Mouse (Mus musculus): ENCODE results near the gene Auts2.

Auts2 gene

GRCm38 (mm10) chr5:132083753-132084326, 459.3 kb downstream of the Auts2 start:
- DNase-seq (ENCODE audit: low spot score), result no peak

DNA sequence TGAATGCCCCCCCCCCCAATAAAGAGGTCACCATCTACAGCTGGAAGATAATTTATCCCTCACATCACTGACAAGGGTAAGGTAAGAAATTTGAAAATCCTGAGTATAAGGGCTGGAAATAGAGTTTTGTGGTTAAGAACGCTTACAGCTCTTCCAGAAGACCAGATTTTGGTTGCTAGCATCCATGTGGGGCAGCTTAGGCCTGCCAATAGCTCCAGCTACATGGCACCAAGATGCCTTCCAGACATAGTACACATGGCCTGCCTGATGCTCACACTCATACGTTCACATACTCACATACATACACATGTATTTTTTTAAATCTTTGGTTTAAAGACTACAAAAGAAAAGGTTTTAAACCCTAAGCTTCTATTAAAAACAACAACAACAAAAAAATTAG, 467.2 kb downstream of the Auts2 start:
- DNase-seq (ENCODE audit: low spot score), result no peak

DNA sequence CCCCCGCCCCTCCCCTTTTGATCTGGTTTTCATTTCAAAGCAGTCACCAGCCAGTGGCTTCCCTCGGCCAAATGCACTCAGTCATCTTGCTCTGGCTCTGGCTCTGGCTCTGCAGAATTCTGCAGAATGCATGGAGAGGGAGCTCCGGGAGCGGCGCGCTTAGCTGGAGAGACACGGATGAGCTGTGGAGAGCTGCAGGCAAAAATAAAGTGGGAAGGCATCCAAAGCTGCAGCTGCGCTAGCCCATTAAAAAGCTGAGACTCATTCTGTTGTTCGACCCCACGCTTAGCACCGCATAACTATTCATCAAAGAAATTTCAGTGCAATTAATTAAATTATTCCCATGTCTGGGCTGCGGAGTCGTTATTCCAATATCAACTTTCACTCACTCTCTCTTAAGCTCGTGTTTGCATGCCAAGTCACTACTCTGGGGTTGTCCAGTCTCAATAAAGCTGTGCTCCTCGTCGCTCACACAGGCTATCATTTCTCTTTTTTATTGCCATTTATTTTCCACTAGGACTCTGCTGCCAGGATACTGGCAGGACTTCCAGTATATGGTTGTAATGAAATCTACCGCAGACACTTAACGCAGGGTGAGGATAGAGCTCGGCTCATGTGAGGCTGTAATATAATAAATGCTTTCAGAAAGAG, 468.3 kb downstream of the Auts2 start:
- peak; percentile 47 for DNase-seq (ENCODE audit: low spot score)

DNA sequence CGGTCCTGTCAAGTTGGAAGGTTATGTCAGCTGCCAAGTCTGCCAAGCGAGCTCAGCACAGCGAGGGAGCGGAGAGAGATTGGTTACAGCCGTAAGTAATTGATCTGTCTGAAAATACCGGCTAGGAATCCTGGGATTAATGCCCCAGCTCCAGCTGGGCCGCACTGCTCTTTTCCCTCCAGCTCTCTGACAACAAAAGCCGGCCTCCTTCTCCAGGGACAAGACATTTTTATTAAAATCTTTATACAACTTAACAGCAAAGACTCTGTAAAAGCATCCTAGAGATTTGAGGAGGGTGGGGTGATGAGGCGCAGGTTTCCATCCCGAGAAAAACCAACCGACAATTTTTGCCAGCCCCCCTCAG, 468.8 kb downstream of the Auts2 start:
- no peak for DNase-seq (ENCODE audit: low spot score)

- DNase-seq (ENCODE audit: low spot score), result no peak
Observed at GRCm38 (mm10) chr5:132073677-132074359, 469.3 kb downstream of the Auts2 start.

GRCm38 (mm10) chr5:132072356-132072755, 470.8 kb downstream of the Auts2 start:
- no peak for DNase-seq (ENCODE audit: low spot score)

DNA sequence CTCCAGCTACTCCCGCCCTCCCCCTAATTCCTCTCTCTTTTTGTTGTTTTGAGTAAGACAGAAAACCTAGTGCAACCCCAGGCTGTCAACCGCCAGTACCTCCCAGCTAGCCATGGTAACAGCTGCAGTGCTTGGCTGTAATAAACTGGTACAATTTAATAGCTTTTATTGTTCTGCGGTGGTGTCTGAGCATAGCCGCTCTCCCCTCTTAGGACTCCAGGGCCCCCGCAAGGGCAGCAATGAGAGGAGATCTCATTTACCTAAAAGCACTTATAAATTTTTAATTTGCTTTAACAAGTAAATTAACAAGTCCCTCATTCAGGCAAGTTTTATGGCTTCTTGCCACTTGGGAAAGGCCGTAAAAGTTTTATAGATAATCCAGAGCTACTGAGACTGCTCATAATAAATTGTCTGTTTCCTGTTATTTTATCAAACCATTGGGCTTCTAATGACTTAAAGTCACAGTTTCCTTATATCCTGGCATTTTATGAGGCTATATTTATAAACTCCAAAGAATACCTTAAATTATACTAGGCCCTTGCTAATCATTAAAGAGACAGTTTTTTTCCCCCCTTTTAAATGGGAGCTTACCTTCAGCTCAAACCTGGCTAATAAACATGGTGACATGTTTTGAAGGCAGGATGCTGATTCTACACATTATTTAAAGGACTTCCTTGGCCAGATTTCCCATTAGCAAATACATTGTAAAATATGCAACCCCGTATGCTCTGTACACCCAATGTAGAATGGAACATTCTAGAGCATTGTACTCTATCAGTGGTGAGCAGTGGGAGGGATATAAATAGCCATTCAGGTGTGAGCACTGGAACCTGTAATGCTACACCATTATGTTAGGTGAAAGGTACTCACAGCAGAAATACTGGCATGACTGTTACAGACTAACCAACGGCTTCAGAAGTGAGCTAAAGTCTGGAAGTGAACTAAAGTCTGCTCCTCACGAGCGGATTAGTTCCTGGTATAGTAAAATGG, 475.1 kb downstream of the Auts2 start:
- DNase-seq (ENCODE audit: low spot score), result no peak

- no peak for DNase-seq (ENCODE audit: low spot score)
Observed at GRCm38 (mm10) chr5:132060116-132060515, 483.0 kb downstream of the Auts2 start.

GRCm38 (mm10) chr5:132052637-132053036, 490.5 kb downstream of the Auts2 start:
- DNase-seq (ENCODE audit: low spot score), result no peak

DNA sequence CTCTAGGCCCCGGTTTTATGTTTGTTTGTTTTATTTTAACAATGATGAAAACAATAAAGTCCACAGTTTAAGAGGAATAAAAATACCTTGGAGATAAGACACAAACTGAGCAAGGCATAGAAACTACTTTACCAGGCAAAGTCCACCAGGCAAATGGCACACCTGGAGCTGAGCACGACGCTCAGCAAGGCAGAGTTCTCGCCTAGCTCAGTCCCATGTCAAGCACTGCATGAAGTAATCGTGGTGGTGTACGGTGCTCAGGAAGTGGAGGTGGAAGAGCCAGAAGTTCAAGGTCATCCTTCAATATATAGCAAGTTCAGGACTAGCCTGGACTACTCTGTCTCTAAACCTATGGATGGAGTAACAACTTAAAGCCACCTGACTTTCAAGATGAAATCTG, 503.6 kb downstream of the Auts2 start:
- DNase-seq (ENCODE audit: low spot score), result no peak

DNA sequence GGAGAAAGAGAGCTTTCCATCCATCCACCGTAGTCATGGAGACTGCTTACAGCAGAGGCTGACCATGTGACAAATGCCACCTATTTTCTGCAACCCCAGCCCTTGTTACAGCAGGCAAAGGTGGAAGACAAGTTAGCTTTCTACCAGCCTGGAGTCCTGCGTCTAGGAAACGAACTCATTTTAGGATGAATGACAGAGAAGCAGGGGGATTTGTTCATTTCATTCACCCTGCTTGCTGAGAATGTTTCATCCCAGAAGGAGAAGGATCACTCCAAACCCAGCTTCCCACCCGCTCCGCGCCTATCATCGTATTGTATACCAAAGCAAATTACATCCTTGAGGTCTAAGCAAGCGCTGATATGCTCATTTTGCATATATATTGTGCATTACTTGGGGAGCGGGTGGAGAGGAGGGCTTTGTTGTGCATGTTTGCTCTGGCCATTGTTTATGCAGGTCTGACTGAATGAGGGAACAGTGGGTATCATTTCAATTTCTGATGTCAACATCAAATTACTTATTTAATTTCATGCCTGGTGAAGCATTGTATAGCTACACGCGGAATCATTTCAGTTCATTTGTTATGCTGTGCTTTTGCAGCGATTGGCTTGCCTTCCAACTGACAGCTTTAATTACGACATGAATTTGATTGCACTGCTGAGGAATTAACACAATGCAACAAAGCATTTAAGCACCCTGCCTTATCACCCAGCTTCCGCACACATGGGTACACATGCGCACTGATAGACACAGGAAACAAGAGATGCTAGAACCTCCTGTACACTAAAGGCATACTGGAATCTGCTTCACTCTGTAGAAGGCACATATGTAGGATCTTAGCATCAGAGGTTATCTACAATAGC, 509.4 kb downstream of the Auts2 start:
- no peak for DNase-seq (ENCODE audit: low spot score)

DNA sequence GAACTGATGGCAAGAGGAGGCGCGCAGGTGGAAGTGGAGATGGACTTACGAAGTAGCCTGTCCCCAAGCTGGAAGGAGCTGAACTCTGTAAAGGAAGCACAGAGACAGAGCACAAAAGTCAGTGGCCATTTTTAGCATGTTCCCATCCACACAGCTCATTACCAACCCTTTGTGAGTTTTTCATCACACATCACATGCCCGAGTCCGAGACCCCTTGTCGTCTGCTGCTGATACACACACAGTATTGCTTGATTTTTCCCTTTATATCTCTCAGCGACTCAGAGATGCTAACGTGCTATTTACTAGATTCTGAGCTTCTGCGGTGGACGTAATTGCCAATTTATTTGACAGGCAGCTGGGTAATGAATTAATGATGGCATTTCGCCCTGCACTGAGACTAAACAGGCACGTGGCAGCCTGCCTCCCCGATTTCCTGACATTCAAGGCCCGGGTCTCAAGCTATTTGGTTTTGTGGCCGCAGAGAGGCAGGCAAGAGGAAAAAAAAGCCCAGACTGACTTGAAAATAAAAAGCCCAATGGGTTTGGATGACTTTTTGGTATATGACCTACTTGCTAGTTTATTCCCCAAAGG, 512.1 kb downstream of the Auts2 start:
- no peak for DNase-seq (ENCODE audit: low spot score)

GRCm38 (mm10) chr5:132029638-132030037, 513.5 kb downstream of the Auts2 start:
- DNase-seq (ENCODE audit: low spot score), result peak; percentile 88

DNA sequence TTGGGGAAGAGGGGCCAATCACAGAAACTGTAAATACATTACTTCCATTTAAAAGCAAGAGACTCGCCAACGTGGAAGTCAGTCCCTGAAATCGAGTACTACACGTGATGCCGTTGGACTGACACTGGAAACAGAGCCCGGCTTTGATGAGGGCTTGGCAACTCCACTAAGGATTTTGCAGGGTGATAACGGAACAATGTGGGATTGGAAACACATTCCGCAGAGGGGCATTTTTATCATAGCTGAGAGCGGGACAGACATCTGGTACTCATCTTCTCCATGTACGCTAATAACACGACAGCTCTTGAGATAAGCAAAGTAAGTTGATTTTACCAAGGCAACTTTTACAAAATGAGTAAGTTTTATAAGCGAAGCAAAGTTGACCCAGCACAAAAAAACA, 514.1 kb downstream of the Auts2 start:
- DNase-seq (ENCODE audit: low spot score), result no peak

DNA sequence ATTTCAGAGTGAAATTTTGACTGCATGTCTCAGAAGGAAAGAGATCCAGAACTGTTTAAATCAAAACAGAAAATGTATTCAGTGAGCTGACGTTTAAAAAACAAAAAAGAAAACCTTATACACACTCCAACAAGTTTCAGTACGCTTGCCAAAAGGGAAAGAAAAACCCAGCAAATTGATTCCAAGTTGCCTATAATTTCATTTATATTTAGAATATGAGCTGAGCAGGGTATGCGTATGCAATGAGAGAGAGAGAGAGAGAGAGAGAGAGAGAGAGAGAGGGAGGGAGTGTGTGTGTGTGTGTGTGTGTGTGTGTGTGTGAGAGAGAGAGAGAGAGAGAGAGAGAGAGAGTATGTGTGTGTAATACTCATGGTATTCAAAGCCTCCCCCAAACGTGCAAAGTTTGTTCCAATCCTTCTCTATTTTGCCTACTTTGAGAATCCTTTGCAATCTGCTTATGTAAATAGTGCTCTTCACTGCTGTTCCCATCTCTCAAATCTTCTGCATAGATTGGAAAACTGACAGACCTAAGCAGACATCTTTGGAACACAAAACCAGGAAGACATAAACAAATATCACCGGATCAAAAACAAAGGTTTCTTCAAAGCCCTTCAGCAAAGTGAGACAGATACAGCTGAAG, 515.2 kb downstream of the Auts2 start:
- no peak for DNase-seq (ENCODE audit: low spot score)

DNA sequence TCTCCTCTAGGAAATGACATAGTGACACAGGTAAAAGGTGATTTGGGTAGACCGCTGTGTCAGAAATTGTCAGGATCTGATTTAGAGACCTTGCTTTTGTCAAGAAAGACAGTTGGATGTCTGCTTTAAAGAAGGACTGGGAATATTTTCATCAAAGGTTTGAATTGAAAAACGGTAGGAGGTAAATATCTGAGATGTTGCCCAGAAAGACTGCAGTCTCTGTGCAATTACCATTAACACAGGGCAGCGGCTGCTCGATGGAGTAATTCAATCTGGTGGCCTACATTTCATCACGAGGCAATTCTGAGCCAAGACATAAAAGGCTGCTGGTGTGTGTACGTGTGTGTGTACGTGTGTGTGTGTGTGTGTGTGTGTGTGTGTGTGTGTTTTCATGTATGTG, 529.8 kb downstream of the Auts2 start:
- DNase-seq (ENCODE audit: low spot score), result no peak

DNA sequence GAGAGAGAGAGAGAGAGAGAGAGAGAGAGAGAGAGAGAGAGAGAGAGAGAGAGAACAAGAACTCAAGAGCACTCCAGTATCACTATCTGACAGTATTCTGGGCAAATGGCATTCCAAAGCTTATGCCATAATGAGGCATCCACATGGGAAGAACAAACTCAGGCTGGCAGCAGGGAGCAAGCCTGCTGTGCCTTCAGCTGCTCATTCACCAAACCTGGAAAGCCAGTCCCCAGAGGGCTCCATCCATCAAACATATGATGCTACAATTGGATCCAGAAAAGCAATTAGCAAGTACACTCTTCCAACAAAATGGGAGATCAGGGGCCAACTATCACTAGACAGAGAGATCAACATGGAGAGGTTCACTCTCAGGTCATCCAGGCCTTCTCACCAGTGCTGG, 531.3 kb downstream of the Auts2 start:
- DNase-seq (ENCODE audit: low spot score), result no peak

DNA sequence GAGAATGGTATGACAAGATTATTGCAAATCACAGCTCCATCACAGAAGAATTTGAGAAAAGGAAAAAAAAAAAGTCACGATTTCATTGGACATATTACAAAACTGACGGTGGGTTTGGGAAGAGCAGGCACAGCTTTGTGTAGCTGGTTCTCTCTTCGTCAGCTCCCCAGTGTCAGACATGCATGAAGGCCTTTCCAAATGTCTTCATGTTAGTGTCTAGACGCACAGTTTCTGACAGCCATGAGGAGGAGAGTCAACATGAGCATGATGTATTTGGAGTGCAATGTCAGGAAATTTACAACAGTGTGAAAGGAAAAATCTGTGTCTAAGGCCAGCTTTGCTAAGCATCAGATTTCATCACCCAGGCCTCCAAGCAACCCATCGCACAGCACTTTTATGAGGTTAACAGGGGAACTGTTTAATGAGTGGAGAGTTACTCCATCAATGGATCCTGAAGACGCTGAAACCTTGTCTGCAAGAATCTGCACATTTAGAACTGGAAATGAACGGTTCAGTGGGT, 534.4 kb downstream of the Auts2 start:
- no peak for DNase-seq (ENCODE audit: low spot score)

GRCm38 (mm10) chr5:132007907-132008306, 535.2 kb downstream of the Auts2 start:
- DNase-seq (ENCODE audit: low spot score), result no peak

GRCm38 (mm10) chr5:131992681-131993211, 550.4 kb downstream of the Auts2 start:
- DNase-seq (ENCODE audit: low spot score), result no peak

All from layer of hippocampus, adult 9-10 months (tissue).